Mouse (Mus musculus): ENCODE data around the gene Ano10. TPM values are rescaled to one million over a fixed set of nuclear protein-coding genes. Genes with fewer than 3 reads are reported as not detected.

Ano10 gene
- polyA plus RNA-seq, 1 experiment = 54.4 TPM

DNA sequence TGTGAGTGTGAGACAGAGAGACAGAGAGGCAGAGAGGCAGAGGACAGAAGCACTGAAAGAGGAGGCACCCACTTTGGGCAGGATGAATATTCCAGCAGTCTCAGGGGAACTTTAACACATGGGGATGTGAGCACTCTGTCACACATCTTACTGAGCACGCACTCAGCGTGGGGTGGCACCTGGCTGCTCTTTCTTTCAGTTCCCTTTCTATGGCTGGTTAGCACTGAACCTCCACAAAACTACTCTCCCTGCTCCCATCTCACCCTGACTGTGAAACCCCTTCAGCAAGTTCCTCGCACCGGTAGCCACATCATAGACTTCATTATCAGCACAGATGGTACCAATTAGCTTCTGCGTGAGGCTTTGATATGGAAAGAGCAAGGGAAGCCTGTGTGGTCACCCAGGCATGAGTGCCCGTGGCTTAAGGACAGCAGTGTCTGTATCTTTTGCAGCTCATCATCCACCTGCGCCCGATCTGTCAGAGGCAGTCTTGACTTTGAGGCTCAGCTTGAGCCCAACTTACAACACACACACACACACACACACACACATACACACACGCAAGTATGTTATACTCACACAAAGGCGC lies 52.3 kb downstream of the Ano10 start:
- H3K27me3 ChIP-seq (replicated peaks; ENCODE audit: control insufficient read depth, insufficient read depth, low read length) = no peaks in the 10 kb centered on the region
- no peak overlapping the region for H3K27ac ChIP-seq (ENCODE audit: insufficient read depth, low read depth, low read length)
- no peak overlapping the region for H3K4me3 ChIP-seq (ENCODE audit: insufficient read depth, low read depth, low read length)
- H3K36me3 ChIP-seq (ENCODE audit: control insufficient read depth, insufficient read depth, low read length) = no peaks in the 10 kb centered on the region
- TF ChIP-seq CTCF (conservative IDR thresholded peaks at IDR 0.05; ENCODE audit: insufficient read depth, insufficient read length, low read depth, low read length) = no peak
- TF ChIP-seq POLR2A (IDR thresholded peaks at IDR 0.05; ENCODE audit: low read depth, low read length) = no peak
- WGBS = 83% methylated on average over 10 of the region's 10 CpGs
- H3K4me1 ChIP-seq (ENCODE audit: control insufficient read depth, insufficient read depth, low read length) = no peaks in the 10 kb centered on the region
- no peak for DNase-seq

DNA sequence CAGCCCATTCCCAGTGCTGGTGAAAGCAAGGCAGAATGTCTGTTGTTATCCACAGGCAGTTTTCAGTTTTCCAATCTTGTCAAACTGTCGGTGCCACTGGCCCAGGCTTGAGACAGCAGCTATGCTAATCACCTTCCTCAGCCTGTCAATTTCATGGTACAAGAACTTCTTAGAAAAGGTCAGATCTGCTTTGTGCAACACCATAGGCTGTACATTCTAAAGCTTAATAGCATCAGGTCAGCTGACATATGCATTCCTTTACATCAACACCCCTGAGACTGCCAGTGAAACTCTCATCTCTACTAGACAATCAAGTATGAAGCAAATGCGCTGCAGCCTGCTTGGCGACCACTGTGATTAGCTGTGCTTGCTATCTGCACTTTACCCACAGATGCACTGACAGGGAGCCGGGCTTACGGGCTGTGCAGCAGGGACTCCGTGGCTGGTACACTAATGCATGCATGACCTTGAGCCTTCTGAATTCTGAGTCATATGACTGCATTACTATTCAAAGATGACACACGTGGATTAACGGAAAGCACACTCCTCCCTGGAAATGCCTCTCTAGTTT lies 53.5 kb downstream of the Ano10 start:
- 84% methylated on average over 8 of the region's 8 CpGs for WGBS
- no peak for DNase-seq
- no peaks in the 10 kb centered on the region for H3K36me3 ChIP-seq (ENCODE audit: control insufficient read depth, insufficient read depth, low read length)
- H3K4me3 ChIP-seq (ENCODE audit: insufficient read depth, low read depth, low read length) = no peak overlapping the region
- no peak for TF ChIP-seq CTCF (conservative IDR thresholded peaks at IDR 0.05; ENCODE audit: insufficient read depth, insufficient read length, low read depth, low read length)
- TF ChIP-seq POLR2A (IDR thresholded peaks at IDR 0.05; ENCODE audit: low read depth, low read length) = no peak
- no peak overlapping the region for H3K27ac ChIP-seq (ENCODE audit: insufficient read depth, low read depth, low read length)
- H3K4me1 ChIP-seq (ENCODE audit: control insufficient read depth, insufficient read depth, low read length) = no peaks in the 10 kb centered on the region
- no peaks in the 10 kb centered on the region for H3K27me3 ChIP-seq (replicated peaks; ENCODE audit: control insufficient read depth, insufficient read depth, low read length)

DNA sequence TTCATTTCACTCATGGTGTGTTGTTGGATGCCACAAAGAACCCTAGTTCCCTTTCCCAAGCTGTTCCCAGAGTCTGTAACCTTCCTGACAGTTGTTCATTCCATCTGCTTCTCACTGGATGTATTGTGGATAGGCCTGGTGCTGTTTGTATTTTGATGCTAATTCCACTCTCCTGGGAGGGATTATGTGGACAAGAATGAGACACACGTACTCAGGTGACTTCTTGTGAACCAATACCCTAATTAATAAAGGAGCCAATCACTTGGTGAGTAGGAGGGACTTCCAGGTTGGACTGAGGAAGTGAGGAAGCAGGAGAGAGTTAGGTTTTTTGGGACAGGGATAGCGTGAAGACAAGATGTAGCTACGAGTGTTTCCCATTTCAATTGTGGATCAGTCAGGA lies 59.5 kb downstream of the Ano10 start:
- Histone ChIP-seq H3K4me1 (ENCODE audit: control insufficient read depth, insufficient read depth, low read length) (no peaks in the 10 kb centered on the region), H3K4me3 (ENCODE audit: insufficient read depth, low read depth, low read length) (no peak overlapping the region), H3K36me3 (ENCODE audit: control insufficient read depth, insufficient read depth, low read length) (no peaks in the 10 kb centered on the region), H3K27ac (ENCODE audit: insufficient read depth, low read depth, low read length) (no peak overlapping the region), H3K27me3 (replicated peaks; ENCODE audit: control insufficient read depth, insufficient read depth, low read length) (no peaks in the 10 kb centered on the region)
- no peak for DNase-seq
- WGBS = 89% methylated on average over 3 of the region's 3 CpGs
- TF ChIP-seq CTCF (conservative IDR thresholded peaks at IDR 0.05; ENCODE audit: insufficient read depth, insufficient read length, low read depth, low read length) (no peak), POLR2A (IDR thresholded peaks at IDR 0.05; ENCODE audit: low read depth, low read length) (no peak)

DNA sequence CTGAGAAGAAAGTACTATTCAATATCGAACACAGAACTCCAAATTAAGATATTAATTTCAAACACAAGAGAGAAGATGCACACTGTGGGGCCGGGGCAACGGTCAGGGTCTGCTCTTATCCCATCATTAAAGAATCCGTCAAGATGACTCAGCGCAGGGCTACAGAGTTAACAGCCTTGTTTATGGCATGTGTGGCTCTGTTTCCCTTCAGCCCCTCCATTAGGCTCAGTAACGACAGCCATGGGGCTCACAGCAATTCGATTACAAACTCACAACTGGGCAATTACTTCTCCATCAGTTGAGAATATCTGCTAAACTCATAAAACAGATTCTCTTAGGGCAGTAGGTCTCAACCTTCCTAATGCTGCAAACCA lies 60.3 kb downstream of the Ano10 start:
- TF ChIP-seq POLR2A (IDR thresholded peaks at IDR 0.05; ENCODE audit: low read depth, low read length) (no peak), CTCF (conservative IDR thresholded peaks at IDR 0.05; ENCODE audit: insufficient read depth, insufficient read length, low read depth, low read length) (no peak)
- WGBS = 65% methylated on average over 7 of the region's 7 CpGs

DNA sequence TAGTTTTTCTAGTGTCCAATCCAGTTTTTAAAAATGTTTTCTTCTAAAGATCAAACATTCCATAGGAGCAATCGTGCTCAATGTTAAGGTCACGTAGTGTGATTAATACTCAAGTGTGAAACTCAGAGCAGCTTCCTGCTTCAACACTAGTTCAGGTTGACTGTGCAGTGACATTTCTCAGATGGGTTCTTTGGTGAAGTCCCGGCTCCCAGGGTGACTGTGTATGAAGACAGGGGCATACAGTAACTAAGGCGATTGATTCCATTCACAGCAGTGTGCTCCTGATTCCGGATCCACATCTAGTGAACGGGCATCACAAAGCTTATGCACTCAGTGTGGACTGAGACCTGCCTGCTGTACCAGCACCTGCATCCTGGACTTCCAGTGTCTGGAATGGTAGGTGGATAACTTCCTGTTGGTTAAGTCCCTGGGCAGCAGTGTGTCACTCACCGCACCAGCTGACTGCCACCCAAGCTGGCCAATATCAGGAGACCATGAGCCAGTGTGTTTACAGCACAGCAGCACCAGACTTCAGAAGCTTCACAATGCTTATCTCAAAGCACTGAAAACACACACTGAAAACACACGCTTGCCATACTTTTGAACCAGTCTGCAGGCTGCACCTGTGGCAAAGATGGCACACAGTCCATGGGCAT lies 60.8 kb downstream of the Ano10 start:
- Histone ChIP-seq H3K27ac (ENCODE audit: insufficient read depth, low read depth, low read length) (no peak overlapping the region), H3K27me3 (replicated peaks; ENCODE audit: control insufficient read depth, insufficient read depth, low read length) (no peaks in the 10 kb centered on the region), H3K4me3 (ENCODE audit: insufficient read depth, low read depth, low read length) (no peak overlapping the region), H3K36me3 (ENCODE audit: control insufficient read depth, insufficient read depth, low read length) (no peaks in the 10 kb centered on the region), H3K4me1 (ENCODE audit: control insufficient read depth, insufficient read depth, low read length) (no peaks in the 10 kb centered on the region)
- WGBS = 92% methylated on average over 8 of the region's 8 CpGs
- DNase-seq = no peak
- TF ChIP-seq CTCF (conservative IDR thresholded peaks at IDR 0.05; ENCODE audit: insufficient read depth, insufficient read length, low read depth, low read length) (no peak), POLR2A (IDR thresholded peaks at IDR 0.05; ENCODE audit: low read depth, low read length) (no peak)

More for the DNA sequence above, 60.3 kb downstream of the Ano10 start:
- no peak overlapping the region for H3K27ac ChIP-seq (ENCODE audit: insufficient read depth, low read depth, low read length)
- H3K36me3 ChIP-seq (ENCODE audit: control insufficient read depth, insufficient read depth, low read length) = no peaks in the 10 kb centered on the region
- H3K27me3 ChIP-seq (replicated peaks; ENCODE audit: control insufficient read depth, insufficient read depth, low read length) = no peaks in the 10 kb centered on the region
- H3K4me3 ChIP-seq (ENCODE audit: insufficient read depth, low read depth, low read length) = no peak overlapping the region
- DNase-seq = no peak
- H3K4me1 ChIP-seq (ENCODE audit: control insufficient read depth, insufficient read depth, low read length) = no peaks in the 10 kb centered on the region

DNA sequence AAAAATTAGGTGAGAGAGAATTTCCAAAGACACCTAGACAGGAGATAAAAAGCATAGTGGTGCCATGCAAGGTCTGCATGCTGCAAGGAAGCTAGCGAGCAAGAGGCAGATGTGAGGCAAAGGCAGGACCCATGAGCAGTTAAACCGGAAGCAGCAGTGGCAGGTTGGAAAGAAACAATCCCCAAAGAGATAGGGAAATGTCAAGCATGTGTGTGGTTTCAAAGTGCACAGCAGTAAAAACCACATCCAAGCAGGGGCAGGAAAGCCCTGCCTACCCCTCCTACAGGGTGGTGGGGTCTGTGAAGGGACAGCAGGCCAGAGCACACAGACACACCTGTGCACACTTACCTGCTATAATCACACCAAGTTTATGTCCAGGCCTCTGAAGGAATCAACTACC lies 61.3 kb downstream of the Ano10 start:
- H3K4me3 ChIP-seq (ENCODE audit: insufficient read depth, low read depth, low read length) = no peak overlapping the region
- no peak for DNase-seq
- WGBS = 81% methylated on average over 2 of the region's 2 CpGs
- no peaks in the 10 kb centered on the region for H3K4me1 ChIP-seq (ENCODE audit: control insufficient read depth, insufficient read depth, low read length)
- no peak overlapping the region for H3K27ac ChIP-seq (ENCODE audit: insufficient read depth, low read depth, low read length)
- H3K27me3 ChIP-seq (replicated peaks; ENCODE audit: control insufficient read depth, insufficient read depth, low read length) = no peaks in the 10 kb centered on the region
- TF ChIP-seq CTCF (conservative IDR thresholded peaks at IDR 0.05; ENCODE audit: insufficient read depth, insufficient read length, low read depth, low read length) = no peak
- TF ChIP-seq POLR2A (IDR thresholded peaks at IDR 0.05; ENCODE audit: low read depth, low read length) = no peak
- H3K36me3 ChIP-seq (ENCODE audit: control insufficient read depth, insufficient read depth, low read length) = no peaks in the 10 kb centered on the region

DNA sequence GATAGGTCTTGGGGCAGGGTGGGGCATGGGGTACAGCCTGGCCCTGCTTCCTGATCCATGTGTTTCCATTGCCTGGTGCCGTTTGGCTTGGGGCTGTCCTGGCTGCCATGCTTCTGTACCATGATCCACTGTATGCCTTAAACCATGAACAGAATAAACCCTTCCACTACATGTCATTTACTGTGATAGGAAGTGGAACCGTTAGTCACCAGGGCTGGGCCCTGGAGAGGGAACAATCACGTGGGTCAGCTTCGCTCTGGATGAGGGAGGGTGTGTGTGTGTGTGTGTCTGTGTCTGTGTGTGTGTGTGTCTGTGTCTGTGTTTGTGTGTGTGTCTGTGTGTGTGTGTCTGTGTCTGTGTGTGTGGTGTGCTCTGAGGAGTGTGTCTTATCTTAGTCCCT lies 63.5 kb downstream of the Ano10 start:
- no peak for TF ChIP-seq CTCF (conservative IDR thresholded peaks at IDR 0.05; ENCODE audit: insufficient read depth, insufficient read length, low read depth, low read length)
- TF ChIP-seq POLR2A (IDR thresholded peaks at IDR 0.05; ENCODE audit: low read depth, low read length) = no peak

More for the DNA sequence above, 63.5 kb downstream of the Ano10 start:
- Histone ChIP-seq H3K36me3 (ENCODE audit: control insufficient read depth, insufficient read depth, low read length) (no peaks in the 10 kb centered on the region), H3K27ac (ENCODE audit: insufficient read depth, low read depth, low read length) (no peak overlapping the region), H3K4me3 (ENCODE audit: insufficient read depth, low read depth, low read length) (no peak overlapping the region), H3K4me1 (ENCODE audit: control insufficient read depth, insufficient read depth, low read length) (no peaks in the 10 kb centered on the region), H3K27me3 (replicated peaks; ENCODE audit: control insufficient read depth, insufficient read depth, low read length) (no peaks in the 10 kb centered on the region)
- WGBS = 67% methylated on average over 4 of the region's 4 CpGs
- no peak for DNase-seq

All from kidney, adult 2 months (tissue).